Mouse (Mus musculus) R1 (cell line): ENCODE measurements at regions not wholly inside any gene's neighbourhood (a gene's known extent, or its start where the extent isn't known, plus 50 kb on each side); places are given as distances from the start of the nearest gene placed in this dataset.

ENCODE experiments used
- DNase-seq: peaks from one replicate; pipeline ENCODE4 v3.0.0-alpha.2; 2018; ENCODE audit warnings: low read depth, low spot score

DNA sequence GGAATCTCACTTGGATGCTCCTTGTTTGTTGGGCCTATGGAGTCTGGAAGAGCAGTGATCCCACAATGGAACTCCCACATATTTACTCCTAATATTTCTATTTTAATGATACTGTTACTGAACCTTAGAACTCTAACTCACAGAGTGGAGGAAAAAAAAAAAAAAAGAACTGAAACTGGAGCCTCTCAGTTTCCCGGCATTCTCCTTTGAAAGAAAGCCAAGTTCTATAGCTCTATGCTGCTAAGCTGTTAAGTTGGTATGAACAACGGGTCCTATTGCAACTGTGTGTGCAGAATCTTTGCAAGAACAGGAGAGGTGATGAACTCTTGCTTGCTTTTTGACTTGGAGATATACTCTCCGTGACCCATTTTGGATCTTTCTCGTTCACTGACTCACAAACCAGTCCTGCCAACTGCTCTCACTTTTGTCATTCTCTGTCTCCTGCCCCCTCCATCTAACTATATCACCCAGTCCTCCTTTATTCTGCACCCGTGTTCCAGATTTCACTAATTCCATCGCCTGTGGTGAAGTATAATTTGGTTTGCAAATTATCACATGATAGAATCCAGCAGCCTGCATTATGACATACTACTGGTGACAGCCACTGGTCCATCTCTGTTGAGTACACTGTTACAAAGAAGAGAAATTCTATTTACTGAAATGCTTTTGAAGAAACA lies 92.6 kb upstream of the Ctsc start:
- no peak for DNase-seq

DNA sequence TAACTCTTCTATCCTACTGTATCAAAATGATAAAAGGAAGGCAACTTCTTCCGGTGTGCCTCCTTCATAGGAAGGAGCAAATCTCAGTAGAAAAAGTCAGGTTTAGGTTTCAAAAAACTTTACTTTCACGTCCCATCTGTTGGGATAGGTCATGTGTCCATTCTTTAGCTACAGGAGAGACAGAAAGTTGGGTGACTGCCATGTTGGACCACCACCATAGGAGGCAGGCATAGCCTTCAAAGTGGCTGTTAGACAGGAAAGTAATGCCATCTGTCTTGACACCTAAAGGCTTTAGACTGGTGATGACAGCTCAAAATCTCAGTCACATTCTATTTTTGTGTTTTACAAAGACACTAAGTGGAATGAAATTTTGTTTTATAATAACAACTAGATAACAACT lies 90.3 kb upstream of the Ctsc start:
- no peak for DNase-seq

DNA sequence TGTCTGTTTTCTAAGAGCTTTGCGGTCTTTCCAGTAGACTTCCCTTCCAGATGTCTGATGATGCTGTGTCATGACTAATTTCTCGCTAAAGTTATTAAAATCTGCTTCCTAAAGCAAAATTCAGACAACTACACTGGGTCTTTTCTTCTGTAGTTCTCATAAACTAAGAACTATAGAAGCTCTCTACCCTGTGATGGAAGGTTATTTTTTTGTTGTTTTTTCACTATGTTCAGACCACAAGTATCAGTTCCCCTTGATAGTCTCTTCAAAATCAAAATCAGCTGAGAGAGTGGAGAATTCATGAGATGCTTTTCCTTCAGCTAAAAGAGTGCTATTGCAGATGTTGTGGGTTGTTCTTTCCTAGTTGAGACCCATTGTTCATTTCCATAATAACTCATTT lies 85.1 kb upstream of the Ctsc start:
- no peak for DNase-seq

DNA sequence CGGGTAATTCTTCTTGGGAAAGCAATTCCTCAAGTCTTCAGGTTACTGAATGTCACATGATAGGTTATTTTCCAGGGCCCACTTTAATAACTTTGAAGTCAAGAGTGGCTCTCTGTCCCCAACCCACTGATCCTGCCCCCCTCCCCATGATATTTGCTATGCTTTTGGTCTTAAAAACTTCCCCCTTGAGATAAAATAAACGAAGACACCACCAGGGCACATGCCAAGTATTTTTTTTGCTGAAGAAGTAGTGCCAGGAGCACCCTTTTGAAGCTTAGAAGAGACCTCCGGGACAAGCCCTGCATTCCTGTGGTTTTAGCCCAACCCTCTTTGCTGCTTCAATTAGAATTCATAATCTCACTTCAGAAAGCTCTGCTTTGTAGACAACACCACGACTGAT lies 78.8 kb upstream of the Ctsc start:
- DNase-seq, result no peak

DNA sequence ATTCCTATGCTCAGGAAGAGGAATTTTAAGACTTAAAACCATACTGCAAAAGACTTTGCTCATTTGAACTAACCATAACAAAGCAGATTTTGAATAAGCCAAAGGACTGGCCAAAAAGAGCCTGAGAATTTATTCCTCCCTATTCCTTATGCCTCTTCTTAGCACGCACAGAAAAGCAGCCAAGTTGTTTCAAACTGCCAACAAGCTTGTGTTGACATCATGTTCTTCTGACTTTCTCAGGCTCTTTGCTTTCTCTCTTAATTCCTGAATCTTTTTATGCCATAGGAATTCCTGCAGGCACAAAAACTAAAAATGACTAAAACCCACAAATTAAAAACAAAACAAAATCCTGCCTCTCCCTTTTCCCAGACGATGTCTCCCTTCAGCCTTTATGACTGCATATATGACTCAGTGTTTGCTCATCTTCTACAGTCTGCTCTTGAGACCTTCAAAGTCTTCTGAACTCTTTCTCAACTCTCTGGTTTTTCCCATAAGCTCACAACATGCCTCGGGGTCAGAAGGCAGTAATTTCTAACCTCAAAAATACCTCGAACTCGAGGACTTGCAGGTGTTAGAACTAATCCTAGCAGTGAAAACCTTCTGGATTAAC lies 77.9 kb upstream of the Ctsc start:
- no peak for DNase-seq

DNA sequence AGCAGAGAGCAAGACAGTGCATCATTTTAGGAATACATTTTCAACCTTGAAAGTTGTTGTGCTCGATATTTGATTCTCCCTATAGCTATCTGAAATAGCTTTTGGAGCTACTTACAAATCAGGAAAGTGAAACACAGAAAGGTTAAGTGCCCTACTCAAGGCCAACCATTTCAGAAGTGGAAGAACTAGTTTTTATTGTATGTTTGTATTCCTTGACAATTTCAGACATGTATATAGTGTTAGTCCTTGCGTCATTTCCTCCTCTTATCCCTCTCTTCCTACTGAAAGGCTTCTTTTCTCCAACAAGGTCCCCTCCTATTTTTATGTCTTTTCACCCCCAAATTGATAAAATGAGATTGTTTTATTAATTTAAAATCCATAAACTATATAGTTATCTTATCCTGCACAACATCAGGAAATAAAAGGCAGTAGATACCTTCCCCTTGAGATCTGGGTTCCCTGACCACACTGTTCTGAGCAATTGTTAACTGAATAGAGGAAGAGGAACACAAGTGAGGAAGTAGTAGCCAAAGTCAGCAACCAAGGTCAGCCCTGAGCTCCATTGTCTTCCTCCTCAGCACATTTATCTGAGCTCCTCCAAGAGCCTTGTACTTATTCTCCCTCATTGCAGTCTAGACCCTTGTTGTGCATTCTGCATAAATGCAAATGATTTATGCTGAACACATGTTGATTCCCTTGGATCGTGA lies 76.1 kb upstream of the Ctsc start:
- no peak for DNase-seq

DNA sequence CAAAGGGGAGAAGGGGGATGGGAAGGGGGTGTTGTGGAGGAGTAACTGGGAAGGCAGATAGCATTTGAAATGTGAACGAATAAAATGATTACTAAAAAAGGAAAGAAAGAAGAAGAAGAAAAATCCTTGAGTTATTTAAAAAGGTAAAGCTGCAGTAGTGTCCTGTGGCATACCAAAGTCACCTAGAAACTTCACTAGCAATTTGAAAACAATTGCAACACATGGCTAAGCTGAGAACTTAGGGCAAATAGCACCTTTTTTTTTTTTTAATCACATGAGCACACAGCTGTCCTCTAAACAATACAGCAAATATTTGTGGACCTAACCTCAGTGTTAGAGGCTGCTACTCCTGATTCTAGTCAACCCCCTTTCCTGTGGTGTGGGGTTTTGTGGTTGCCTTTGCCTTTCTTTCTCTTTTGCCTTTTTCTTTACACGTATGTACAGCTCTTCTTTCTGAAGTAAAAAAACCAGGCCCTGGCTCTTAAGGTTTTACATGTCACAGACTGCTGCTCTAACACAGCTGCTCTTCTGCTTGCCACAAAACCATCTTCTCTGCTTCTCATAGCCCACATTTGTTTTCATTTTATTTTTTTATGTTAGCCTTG lies 71.6 kb upstream of the Ctsc start:
- DNase-seq, result no peak

DNA sequence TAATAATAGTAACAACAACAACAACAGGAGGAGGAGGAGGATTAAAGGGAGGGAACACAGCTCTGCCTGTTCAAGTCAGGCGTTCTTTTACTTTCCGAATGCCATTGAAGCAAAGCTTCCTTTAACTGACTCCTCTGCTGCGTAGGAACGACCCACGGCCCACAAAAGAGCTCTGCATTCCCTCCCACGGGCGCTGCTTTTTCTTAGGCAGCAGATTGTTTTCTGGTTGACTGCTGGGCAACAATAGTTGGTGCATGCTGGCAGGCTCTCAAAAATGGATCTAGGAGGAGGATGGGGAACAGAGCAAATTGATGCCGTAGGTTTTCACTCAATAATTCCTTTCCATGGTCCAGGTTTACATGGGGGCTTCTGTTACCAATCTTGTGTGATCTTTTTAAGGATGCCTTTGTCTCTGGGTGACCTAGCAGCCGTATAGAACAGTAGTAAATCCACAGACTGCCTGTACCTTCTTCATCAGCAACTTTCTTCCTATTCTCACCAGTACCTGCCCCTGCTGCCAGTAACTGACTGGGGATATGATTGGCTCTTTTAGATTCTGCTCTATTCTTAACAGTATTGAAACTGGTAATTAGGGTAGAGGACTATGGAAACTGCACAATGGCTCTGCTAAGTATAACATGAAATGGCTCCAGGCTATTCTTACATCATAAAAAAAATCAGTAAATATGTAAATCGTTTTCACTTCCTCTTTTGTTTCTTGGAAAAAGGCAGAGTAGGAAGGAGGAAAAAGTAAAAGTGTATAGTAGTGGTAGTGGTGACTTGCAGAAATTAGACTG lies 70.8 kb upstream of the Ctsc start:
- peak; percentile 6 for DNase-seq

DNA sequence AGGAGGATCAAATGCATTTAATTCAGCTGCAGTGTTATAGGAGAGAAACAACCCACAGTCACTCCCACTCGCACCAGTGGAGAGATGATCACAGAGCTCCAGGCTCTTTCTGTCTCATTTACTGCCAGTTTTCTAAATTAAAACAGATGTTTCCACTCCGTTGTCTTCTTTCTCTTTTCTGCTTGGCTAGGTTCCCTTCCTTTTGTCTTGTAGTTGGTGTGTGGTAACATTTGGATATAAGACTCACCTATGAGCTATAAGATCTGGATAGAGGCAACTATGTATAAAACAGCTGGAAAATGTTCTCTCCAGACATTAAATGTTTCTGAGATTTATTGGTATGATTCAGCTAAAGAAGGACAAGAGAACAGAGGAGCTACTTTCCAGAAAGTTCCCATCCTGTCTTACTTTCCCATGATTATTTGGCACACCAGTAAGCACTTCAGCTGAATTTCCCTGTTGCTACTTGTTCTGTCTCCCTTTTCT lies 63.1 kb upstream of the Ctsc start:
- no peak for DNase-seq

DNA sequence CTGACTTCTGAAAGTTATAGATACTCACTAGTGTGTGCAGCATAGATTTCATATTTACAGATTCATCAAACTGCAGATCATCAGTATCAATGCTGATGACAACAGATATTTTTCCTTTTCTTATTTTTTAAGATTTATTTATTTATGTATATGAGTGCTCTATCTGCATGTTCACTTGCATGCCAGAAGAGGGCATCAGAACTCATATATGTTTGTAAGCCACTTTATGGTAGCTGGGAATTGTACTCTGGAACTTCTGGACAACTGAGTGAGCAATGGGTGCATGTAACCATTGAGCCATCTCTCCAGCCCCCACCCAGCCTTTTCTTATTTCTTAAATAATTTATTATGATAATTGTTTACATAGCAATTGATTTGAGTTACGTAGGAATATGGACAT lies 62.5 kb upstream of the Ctsc start:
- no peak for DNase-seq

DNA sequence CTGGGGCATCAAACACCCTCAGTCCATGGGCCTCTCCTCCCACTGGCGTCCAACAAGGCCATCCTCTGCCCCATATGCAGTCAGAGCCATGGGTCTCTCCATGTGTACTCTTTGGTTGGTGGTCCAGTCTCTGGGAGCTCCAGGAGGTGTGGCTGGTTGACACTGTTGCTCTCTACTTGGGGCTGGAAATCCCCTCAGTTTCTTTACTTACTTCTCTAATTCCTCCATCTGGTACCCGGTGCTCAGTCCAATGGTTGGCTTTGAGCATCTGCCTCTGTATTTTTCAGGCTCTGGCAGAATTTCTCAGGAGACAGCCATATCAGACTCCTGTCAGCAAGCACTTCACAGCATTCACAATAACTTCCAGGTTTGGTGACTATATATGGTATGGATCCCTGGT lies 55.7 kb upstream of the Ctsc start:
- no peak for DNase-seq

DNA sequence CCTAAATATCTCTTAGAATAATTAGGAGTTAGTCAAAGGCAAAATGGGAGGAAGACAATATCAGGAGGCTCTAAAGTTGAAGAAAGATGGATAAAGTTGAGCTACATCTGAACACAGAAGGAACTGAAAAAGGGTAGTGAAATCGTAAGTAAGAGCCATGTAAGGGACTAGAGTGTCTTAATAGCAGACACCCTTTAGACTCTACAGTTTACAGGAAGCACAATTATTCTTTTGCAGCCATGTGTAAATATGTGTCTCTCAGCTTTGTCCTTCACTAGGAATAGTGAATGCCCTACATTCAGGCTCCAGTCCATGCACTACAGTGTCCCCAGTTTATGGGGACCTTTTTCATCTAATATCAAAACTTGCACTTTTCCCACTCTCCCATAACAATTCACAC lies 52.1 kb upstream of the Ctsc start:
- DNase-seq, result no peak
